Mouse (Mus musculus) frontal cortex, postnatal 25 days (tissue): ENCODE data around the gene Vmn1r177.
"Not testable (repeated sequence)": the region's sequence is repeated elsewhere in the genome, so short reads cannot be mapped to it uniquely, and the experiment has no call there.

Source experiments
- DNase-seq, 2 experiments: peaks; one replicate each; pipeline ENCODE4 v3.0.0; 2022; ENCODE audit warnings: low spot score in 2 of 2

The Vmn1r177 gene

DNA sequence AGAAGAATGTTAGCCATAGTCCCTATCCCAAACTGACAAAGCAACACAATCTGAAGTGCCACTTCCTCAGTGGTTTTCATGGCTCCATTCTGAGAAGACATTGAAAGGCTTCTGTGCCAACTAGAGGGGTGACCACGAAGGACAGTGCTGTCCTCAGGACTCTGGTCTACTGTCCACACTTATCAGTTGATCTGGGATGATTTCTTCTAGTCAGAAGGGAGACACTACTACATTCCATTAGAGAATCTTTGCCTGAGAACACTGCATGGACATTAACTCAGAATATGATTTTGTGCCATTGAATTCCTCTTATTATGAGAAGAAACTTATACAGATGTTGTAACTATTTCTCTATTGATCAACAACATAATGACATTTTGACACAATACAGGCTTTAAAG is at the start of gene Vmn1r177:
TSS of gene Vmn1r177 (minus strand) at position 101 of the 400 bp plus-strand sequence.
- DNase-seq: not testable (repeated sequence)

DNA sequence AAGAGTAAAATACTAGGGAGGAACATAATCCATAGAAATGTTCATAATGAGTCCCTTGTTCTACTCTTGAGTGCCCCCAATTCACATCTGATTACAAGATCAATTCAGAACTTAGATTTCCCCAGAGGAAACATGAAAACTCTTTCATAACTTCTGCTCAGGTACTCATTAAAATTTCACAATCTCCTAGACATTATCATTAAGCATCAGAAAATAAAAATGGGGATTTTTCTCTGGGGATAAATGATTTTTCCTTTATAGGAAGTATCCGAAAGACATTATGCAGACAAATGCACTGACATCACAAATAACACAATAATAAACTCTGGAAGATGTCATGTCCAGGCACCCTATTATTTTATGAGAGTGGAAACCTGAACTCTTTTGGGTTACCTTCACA is 25.5 kb upstream of the Vmn1r177 start, which contains the start of gene Vmn1r178:
TSS of gene Vmn1r178 (plus strand) at position 301 of the 400 bp plus-strand sequence.
- DNase-seq: no peak

DNA sequence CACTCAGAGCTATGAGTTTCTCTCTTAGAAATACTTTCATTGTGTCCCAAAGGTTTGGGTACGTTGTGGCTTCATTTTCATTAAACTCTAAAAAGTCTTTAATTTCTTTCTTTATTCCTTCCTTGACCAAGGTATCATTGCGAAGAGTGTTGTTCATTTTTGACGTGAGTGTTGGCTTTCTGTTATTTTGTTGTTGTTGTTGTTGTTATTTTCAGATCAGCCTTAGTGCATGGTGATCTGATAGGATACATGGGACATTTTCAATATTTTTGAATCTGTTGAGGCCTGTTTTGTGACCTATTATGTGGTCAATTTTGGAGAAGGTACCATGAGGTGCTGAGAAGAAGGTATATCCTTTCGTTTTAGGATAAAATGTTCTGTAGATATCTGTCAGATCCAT is 10.7 kb upstream of the Vmn1r177 start:
- not testable (repeated sequence) for DNase-seq

DNA sequence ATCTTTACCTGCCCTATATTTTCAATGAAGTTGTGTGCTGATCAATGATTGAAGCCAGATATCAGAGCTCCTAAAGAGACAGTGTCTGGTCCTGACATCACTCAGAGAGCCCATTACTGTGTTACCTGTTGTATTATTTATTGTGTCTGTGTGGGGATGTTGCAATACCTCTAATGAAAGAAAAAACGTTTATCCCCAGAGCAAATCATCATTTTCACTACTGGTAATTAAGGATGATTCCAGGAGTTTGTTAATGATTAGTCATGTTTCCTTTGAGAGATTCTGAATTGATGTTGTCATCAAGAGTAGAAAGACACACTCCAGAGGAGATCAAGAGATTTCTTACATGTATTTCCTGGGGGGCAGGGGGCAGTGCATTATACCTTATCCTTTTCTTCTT is 29.0 kb downstream of the Vmn1r177 start, which contains the start of gene Vmn1r176:
TSS of gene Vmn1r176 (minus strand) at position 101 of the 400 bp plus-strand sequence.
- DNase-seq: not testable (repeated sequence)
